Mouse (Mus musculus) liver, embryonic 14.5 days (tissue): ENCODE data around the gene Trim7.
A peak's percentile ranks its signal among the peaks of the same experiment; 100 is the strongest.

Source experiments
- CTCF ChIP-seq: IDR thresholded peaks from 2 replicates; pipeline ENCODE4 v1.5.1; 2016; ENCODE audit warnings: antibody characterized with exemption, low read depth, control low read depth
- EP300 ChIP-seq: IDR thresholded peaks from 2 replicates; pipeline ENCODE4 v1.6.1; 2016; ENCODE audit warnings: antibody characterized with exemption, low read depth

DNA sequence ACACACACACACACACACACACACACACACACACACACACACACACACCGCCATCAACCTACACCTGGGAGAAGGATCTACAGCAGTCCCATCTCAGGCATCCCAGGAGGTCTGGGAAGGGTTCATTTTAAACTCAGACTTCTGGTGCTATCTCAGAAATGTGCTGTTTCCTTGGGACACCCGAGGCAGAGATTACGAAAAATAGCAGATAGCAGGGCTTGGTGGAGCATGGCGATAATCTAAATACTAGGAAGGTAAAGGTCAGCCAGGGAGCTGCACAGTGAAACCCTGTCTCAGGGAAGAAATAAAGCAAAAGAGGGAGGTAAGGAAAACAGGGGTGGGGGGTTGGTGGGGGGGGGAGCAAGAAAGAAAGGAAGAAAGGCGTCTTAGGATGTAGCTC, 28.7 kb upstream of the Trim7 start:
- TF ChIP-seq CTCF (no peak), EP300 (peak; percentile 48; the same call in 1 of the 2 replicates)
